Mouse (Mus musculus) E14TG2a.4 (cell line): ENCODE data around the gene Mob1b.

ENCODE experiments used
- H3K27me3 ChIP-seq: 2 replicates; pipeline ENCODE4 v1.6.1; 2014; ENCODE audit warnings: low read length, control low read depth; ENCODE audit not compliant: insufficient read depth
- H3K36me3 ChIP-seq: 2 replicates; pipeline ENCODE4 v1.6.1; 2014; ENCODE audit warnings: low read length, control low read depth; ENCODE audit not compliant: insufficient read depth
- H3K4me1 ChIP-seq: replicated peaks from 2 replicates; pipeline ENCODE4 v1.6.1; 2014; ENCODE audit warnings: low read depth, low read length, control low read depth
- H3K4me3 ChIP-seq: replicated peaks from 2 replicates; pipeline ENCODE4 v1.5.1; 2014; ENCODE audit warnings: mild to moderate bottlenecking, low read length
- H3K9me3 ChIP-seq: 2 replicates; pipeline ENCODE4 v1.6.1; 2014; ENCODE audit warnings: low read length, control low read depth
- CTCF ChIP-seq: conservative IDR thresholded peaks from 2 replicates; pipeline ENCODE4 v1.5.1; 2014; ENCODE audit warnings: low read length
- NANOG ChIP-seq: IDR thresholded peaks from 2 replicates; pipeline ENCODE4 v1.6.1; 2014; ENCODE audit warnings: borderline replicate concordance, low read length, mixed read lengths
- POU5F1 ChIP-seq: IDR thresholded peaks from 2 replicates; pipeline ENCODE4 v1.6.1; 2014; ENCODE audit warnings: low read length, borderline replicate concordance

Gene Mob1b

GRCm38 (mm10) chr5:88807342-88807741 lies 86.7 kb downstream of the Mob1b start:
- peaks cover 22% of the 10 kb centered on the region for H3K4me1 ChIP-seq
- 0 out of 2 replicates have a peak, but pooled peaks cover 3% of the 10 kb centered on the region for H3K27me3 ChIP-seq
- H3K9me3 ChIP-seq = no peaks in the 10 kb centered on the region
- H3K4me3 ChIP-seq = peak overlapping the region; percentile 63
- TF ChIP-seq CTCF = no peak
- no peak for TF ChIP-seq NANOG
- no peak for TF ChIP-seq POU5F1
- no peaks in the 10 kb centered on the region for H3K36me3 ChIP-seq

GRCm38 (mm10) chr5:88813188-88813587 lies 92.5 kb downstream of the Mob1b start:
- Histone ChIP-seq H3K9me3 (no peaks in the 10 kb centered on the region), H3K36me3 (no peaks in the 10 kb centered on the region), H3K4me1 (no peaks in the 10 kb centered on the region), H3K27me3 (no peaks in the 10 kb centered on the region), H3K4me3 (no peak overlapping the region)
- TF ChIP-seq CTCF = no peak
- TF ChIP-seq POU5F1 = no peak
- TF ChIP-seq NANOG = no peak
